Mouse (Mus musculus) cerebellum, postnatal 14 days (tissue): ENCODE results near the gene Bicdl1.
A peak's percentile ranks its signal among the peaks of the same experiment; 100 is the strongest.

Experiments used
- DNase-seq, 2 experiments: peaks; one replicate each; pipeline ENCODE4 v3.0.0; 2021; ENCODE audit warnings: mixed read lengths in 2 of 2

Gene Bicdl1

GRCm38 (mm10) chr5:115666366-115667065, 64.9 kb downstream of the Bicdl1 start:
- DNase-seq = peak; percentile 75 to 83

- no peak for DNase-seq
These were observed 68.8 kb downstream of the Bicdl1 start for GRCm38 (mm10) chr5:115662658-115663057.

- DNase-seq = peak in 1 of 2 experiments; percentile 5
These were observed 73.1 kb downstream of the Bicdl1 start for GRCm38 (mm10) chr5:115658352-115658751.

GRCm38 (mm10) chr5:115657234-115657633, 74.2 kb downstream of the Bicdl1 start:
- DNase-seq = no peak

GRCm38 (mm10) chr5:115656677-115657076, 74.7 kb downstream of the Bicdl1 start:
- no peak for DNase-seq

- DNase-seq = no peak
These were observed 77.6 kb downstream of the Bicdl1 start for GRCm38 (mm10) chr5:115653776-115654175.

GRCm38 (mm10) chr5:115652681-115653575, 78.5 kb downstream of the Bicdl1 start:
- peak; percentile 100 for DNase-seq

- DNase-seq = no peak
These were observed 79.6 kb downstream of the Bicdl1 start for GRCm38 (mm10) chr5:115651821-115652220.

- DNase-seq = no peak
These were observed 80.5 kb downstream of the Bicdl1 start for GRCm38 (mm10) chr5:115650885-115651284.

GRCm38 (mm10) chr5:115649699-115650098, 81.7 kb downstream of the Bicdl1 start:
- DNase-seq = no peak

GRCm38 (mm10) chr5:115648876-115649275, 82.5 kb downstream of the Bicdl1 start:
- DNase-seq = no peak

GRCm38 (mm10) chr5:115644192-115644591, 87.2 kb downstream of the Bicdl1 start:
- peak in 1 of 2 experiments; percentile 41 for DNase-seq

GRCm38 (mm10) chr5:115635536-115635935, 95.9 kb downstream of the Bicdl1 start:
- DNase-seq = no peak

GRCm38 (mm10) chr5:115634046-115634445, 97.4 kb downstream of the Bicdl1 start:
- no peak for DNase-seq

GRCm38 (mm10) chr5:115633060-115633459, 98.4 kb downstream of the Bicdl1 start:
- DNase-seq = no peak

GRCm38 (mm10) chr5:115632358-115632714, 99.1 kb downstream of the Bicdl1 start:
- peak; percentile 55 to 69 for DNase-seq

- DNase-seq = peak; percentile 94 to 97
These were observed 99.7 kb downstream of the Bicdl1 start, which contains the start of gene Rab35 for GRCm38 (mm10) chr5:115631505-115632357. Rab35 (plus strand) TSS chr5:115631908.

GRCm38 (mm10) chr5:115630291-115630690, 101.1 kb downstream of the Bicdl1 start:
- DNase-seq = no peak

GRCm38 (mm10) chr5:115629672-115630071, 101.7 kb downstream of the Bicdl1 start:
- DNase-seq = no peak

- DNase-seq = no peak
These were observed 103.3 kb downstream of the Bicdl1 start for GRCm38 (mm10) chr5:115628083-115628482.

- DNase-seq = no peak
These were observed 105.1 kb downstream of the Bicdl1 start for GRCm38 (mm10) chr5:115626237-115626886.
